Mouse (Mus musculus): ENCODE data around the gene Samd5.

Gene Samd5

GRCm38 (mm10) chr10:9650050-9650825 lies 24.8 kb downstream of the Samd5 start:
- DNase-seq = peak; percentile 21 to 31

GRCm38 (mm10) chr10:9648464-9648863 lies 26.5 kb downstream of the Samd5 start:
- DNase-seq = no peak

- peak in 1 of 2 experiments; percentile 5 for DNase-seq
These were observed 27.3 kb downstream of the Samd5 start for GRCm38 (mm10) chr10:9647741-9648140.

GRCm38 (mm10) chr10:9646391-9646790 lies 28.6 kb downstream of the Samd5 start:
- no peak for DNase-seq

- DNase-seq = no peak
These were observed 31.5 kb downstream of the Samd5 start for GRCm38 (mm10) chr10:9643531-9643930.

GRCm38 (mm10) chr10:9642077-9642476 lies 32.9 kb downstream of the Samd5 start:
- DNase-seq = no peak

GRCm38 (mm10) chr10:9640678-9641077 lies 34.3 kb downstream of the Samd5 start:
- DNase-seq = no peak

- no peak for DNase-seq
These were observed 35.0 kb downstream of the Samd5 start for GRCm38 (mm10) chr10:9640056-9640455.

- no peak for DNase-seq
These were observed 49.7 kb downstream of the Samd5 start for GRCm38 (mm10) chr10:9625356-9625755.

GRCm38 (mm10) chr10:9621926-9622688 lies 52.9 kb downstream of the Samd5 start:
- DNase-seq = no peak

GRCm38 (mm10) chr10:9621055-9621454 lies 54.0 kb downstream of the Samd5 start:
- no peak for DNase-seq

- DNase-seq = no peak
These were observed 60.0 kb downstream of the Samd5 start for GRCm38 (mm10) chr10:9615009-9615408.

- no peak for DNase-seq
These were observed 66.2 kb downstream of the Samd5 start for GRCm38 (mm10) chr10:9608854-9609253.

- no peak for DNase-seq
These were observed 67.9 kb downstream of the Samd5 start for GRCm38 (mm10) chr10:9607155-9607554.

- no peak for DNase-seq
These were observed 69.4 kb downstream of the Samd5 start for GRCm38 (mm10) chr10:9605635-9606034.

- no peak for DNase-seq
These were observed 71.7 kb downstream of the Samd5 start for GRCm38 (mm10) chr10:9603290-9603689.

- no peak for DNase-seq
These were observed 72.2 kb downstream of the Samd5 start for GRCm38 (mm10) chr10:9602845-9603244.

- no peak for DNase-seq
These were observed 72.6 kb downstream of the Samd5 start for GRCm38 (mm10) chr10:9602389-9602788.

GRCm38 (mm10) chr10:9596228-9596627 lies 78.8 kb downstream of the Samd5 start:
- no peak for DNase-seq

GRCm38 (mm10) chr10:9594666-9595065 lies 80.3 kb downstream of the Samd5 start:
- no peak for DNase-seq

- no peak for DNase-seq
These were observed 84.4 kb downstream of the Samd5 start for GRCm38 (mm10) chr10:9590606-9591005.

GRCm38 (mm10) chr10:9586328-9586727 lies 88.7 kb downstream of the Samd5 start:
- no peak for DNase-seq

GRCm38 (mm10) chr10:9579374-9579773 lies 95.6 kb downstream of the Samd5 start:
- DNase-seq = no peak

GRCm38 (mm10) chr10:9575605-9576004 lies 99.4 kb downstream of the Samd5 start:
- DNase-seq = peak; percentile 63 to 88

All from kidney, postnatal 36 days (tissue).